Mouse (Mus musculus): Measurements from ENCODE around the gene Foxl2. TPM values are rescaled to one million over a fixed set of nuclear protein-coding genes. Genes with fewer than 3 reads are reported as not detected.

Foxl2 gene
- total RNA-seq, 2 experiments from 2014 or later: 1.4 to 1.7 TPM

Other genes with a start within 250 kb of the Foxl2 start
- gene Prr23a1, start 112.8 kb upstream of the Foxl2 start, total RNA-seq (2021): not detected
- not detected for gene Prr23a2, start 98.8 kb upstream of the Foxl2 start, total RNA-seq (2021)
- not detected for gene Prr23a3, start 90.5 kb upstream of the Foxl2 start, total RNA-seq (2021)
- not detected for gene 7420426K07Rik, start 52.2 kb upstream of the Foxl2 start, total RNA-seq (2021)
- gene Faim, start 31.1 kb downstream of the Foxl2 start, total RNA-seq (2021): 10 to 100 TPM; 56.5 to 57.3 TPM
- gene Gm1123, start 80.4 kb downstream of the Foxl2 start, total RNA-seq (2021): under 1 TPM in 1 of 2 experiments, not detected in 1; 0.22 TPM
- 10 to 100 TPM; 22.5 to 23.2 TPM for gene Pik3cb, start 185.3 kb downstream of the Foxl2 start, total RNA-seq (2021)

Data from layer of hippocampus, postnatal 10 days (tissue).